Mouse (Mus musculus) stomach, postnatal 0 days (tissue): ENCODE results near the gene Med7.

Experiments
- CTCF ChIP-seq: IDR thresholded peaks from 2 replicates; pipeline ENCODE4 v1.5.1; 2016; ENCODE audit warnings: antibody characterized with exemption, low read depth, mild to moderate bottlenecking, moderate library complexity
- EP300 ChIP-seq: optimal IDR thresholded peaks from 2 replicates; pipeline ENCODE3; 2016; ENCODE audit warnings: antibody characterized with exemption

- TF ChIP-seq EP300 (no peak), CTCF (no peak)
Measured at GRCm38 (mm10) chr11:46488650-46489049, 51.9 kb downstream of the Med7 start.
